Mouse (Mus musculus) neural tube, embryonic 13.5 days (tissue): ENCODE data around the gene Atg13. TPM values are rescaled to one million over a fixed set of nuclear protein-coding genes. Genes with fewer than 3 reads are reported as not detected.

Experiments
- ATAC-seq: fragments of 200-750 bp; cut with Nextera tagmentation; 2 replicates; pipeline ENCODE4 v1.8.0; 2017; ENCODE audit warnings: low read depth, mild to moderate bottlenecking, moderate TSS enrichment, moderate library complexity
- H3K27ac ChIP-seq: fragments of 300-500 bp; sonication (generic); replicated peaks from 2 replicates; pipeline ENCODE4 v1.5.1; 2015; ENCODE audit warnings: moderate library complexity, mild to moderate bottlenecking, inconsistent platforms
- H3K27me3 ChIP-seq: fragments of 300-500 bp; sonication (generic); 2 replicates; pipeline ENCODE4 v1.6.1; 2015; ENCODE audit warnings: mild to moderate bottlenecking, inconsistent platforms
- H3K36me3 ChIP-seq: fragments of 300-500 bp; sonication (generic); 2 replicates; pipeline ENCODE4 v1.6.1; 2015; ENCODE audit warnings: mild to moderate bottlenecking, inconsistent platforms
- H3K4me1 ChIP-seq: fragments of 300-500 bp; sonication (generic); replicated peaks from 2 replicates; pipeline ENCODE4 v1.6.1; 2015; ENCODE audit warnings: inconsistent platforms
- H3K4me2 ChIP-seq: fragments of 300-500 bp; sonication (generic); 2 replicates; pipeline ENCODE4 v1.6.1; 2015; ENCODE audit warnings: inconsistent platforms, mild to moderate bottlenecking, moderate library complexity
- H3K4me3 ChIP-seq: fragments of 300-500 bp; sonication (generic); 2 replicates; pipeline ENCODE4 v1.5.1; 2015; ENCODE audit warnings: mild to moderate bottlenecking, inconsistent platforms
- H3K9ac ChIP-seq: fragments of 300-500 bp; sonication (generic); 2 replicates; pipeline ENCODE4 v1.6.1; 2015; ENCODE audit warnings: moderate library complexity, mild to moderate bottlenecking, inconsistent platforms
- H3K9me3 ChIP-seq: fragments of 300-500 bp; sonication (generic); 2 replicates; pipeline ENCODE4 v1.6.1; 2016; ENCODE audit warnings: inconsistent platforms
- WGBS: fragments of 180-500 bp; shearing (Covaris S2); methylation state at CpG from one replicate; pipeline ENCODE4 v1.1.7; 2015; 5-methylcytosine and 5-hydroxymethylcytosine counted together
- polyA plus RNA-seq: library from polyadenylated mRNA; unstranded; fragments of >200 nt; fragmentation: Nextera tagmentation; extraction: Ambion mirVana; gene quantifications from 2 replicates; pipeline ENCODE4 v1.2.1, GENCODE M21; 2015

The Atg13 gene
- polyA plus RNA-seq, 1 experiment from 2014 or later, result 36.2 TPM

DNA sequence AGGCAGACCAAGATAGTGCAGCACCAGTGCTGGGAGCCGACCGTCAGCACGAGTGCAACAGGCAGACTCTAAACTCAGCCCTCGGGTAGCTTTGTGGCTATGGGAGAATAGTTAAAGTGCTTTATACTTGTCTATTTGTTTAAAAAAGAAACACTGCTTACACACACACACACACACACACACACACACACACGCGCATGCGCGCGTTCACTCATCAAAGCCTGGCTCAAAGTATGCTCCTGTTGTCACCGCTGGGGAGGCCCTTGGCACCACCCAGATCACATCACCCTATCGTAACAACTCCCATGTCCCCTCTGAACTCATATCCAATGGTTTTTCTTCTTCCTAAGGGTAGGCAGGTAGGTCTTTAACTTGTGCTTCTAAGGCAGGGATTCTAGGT, 66.4 kb downstream of the Atg13 start:
- Histone ChIP-seq H3K4me2 (no peak overlapping the region), H3K9ac (no peak overlapping the region), H3K27ac (no peak overlapping the region), H3K27me3 (no peaks in the 10 kb centered on the region), H3K9me3 (no peaks in the 10 kb centered on the region), H3K36me3 (peaks cover 63% of the 10 kb centered on the region), H3K4me1 (peaks cover 14% of the 10 kb centered on the region), H3K4me3 (no peak overlapping the region)
- WGBS, result 91% methylated on average over 11 of the region's 11 CpGs
- no peak for ATAC-seq

DNA sequence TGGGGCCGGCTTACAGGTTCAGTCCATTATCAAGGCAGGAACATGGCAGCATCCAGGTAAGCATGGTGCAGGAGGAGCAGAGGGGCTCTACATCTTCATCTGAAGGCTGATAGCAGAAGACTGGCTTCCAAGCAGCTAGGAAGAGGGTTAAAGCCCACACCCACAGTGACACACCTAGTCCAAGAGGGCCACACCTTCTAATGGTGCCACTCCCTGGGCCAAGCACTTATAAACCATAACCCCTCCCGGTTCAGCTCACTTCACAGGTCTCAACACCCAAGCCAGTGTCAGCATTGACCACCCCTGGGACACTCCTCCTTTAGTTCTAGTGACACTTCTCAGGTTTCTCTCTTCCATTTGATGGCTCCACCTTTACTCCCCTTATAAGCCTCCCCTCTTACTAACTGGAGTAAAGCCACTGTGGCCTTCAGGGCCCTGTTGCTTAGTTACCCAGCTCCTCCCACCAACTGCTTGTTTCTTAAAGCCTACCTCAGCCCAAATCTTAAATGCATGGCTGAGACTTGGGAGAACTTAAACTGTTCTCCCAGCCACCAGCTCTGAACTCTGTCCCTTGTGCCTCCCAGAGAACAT, 67.5 kb downstream of the Atg13 start:
- H3K9ac ChIP-seq, result no peak overlapping the region
- peaks cover 61% of the 10 kb centered on the region for H3K36me3 ChIP-seq
- 90% methylated on average over 2 of the region's 2 CpGs for WGBS
- no peak overlapping the region for H3K27ac ChIP-seq
- H3K9me3 ChIP-seq, result no peaks in the 10 kb centered on the region
- H3K4me3 ChIP-seq, result no peak overlapping the region
- H3K4me2 ChIP-seq, result no peak overlapping the region
- peaks cover 3% of the 10 kb centered on the region; the same call in 1 of the 2 replicates for H3K4me1 ChIP-seq
- no peak for ATAC-seq
- no peaks in the 10 kb centered on the region for H3K27me3 ChIP-seq

DNA sequence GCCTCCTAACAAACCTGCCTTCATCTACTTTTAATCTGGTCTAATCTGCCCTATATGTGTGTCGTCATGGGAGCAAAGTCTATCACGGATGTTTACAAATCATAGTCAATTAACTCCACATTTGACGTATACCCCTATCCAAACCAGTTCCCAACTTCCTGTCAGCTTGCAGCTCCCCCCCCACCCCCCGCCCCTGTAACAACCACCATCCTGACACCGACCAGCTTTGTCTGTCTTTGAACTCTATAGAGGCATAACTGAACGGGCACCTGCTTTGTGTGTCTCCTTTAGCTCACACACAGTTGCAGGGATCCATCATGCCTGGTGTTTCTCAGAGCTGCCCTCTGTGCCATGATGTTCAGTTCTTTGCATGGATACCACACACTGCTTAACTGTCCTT, 71.4 kb downstream of the Atg13 start:
- peaks cover 22% of the 10 kb centered on the region for H3K36me3 ChIP-seq
- H3K9me3 ChIP-seq, result no peaks in the 10 kb centered on the region
- no peak for ATAC-seq
- H3K27ac ChIP-seq, result no peak overlapping the region
- H3K4me1 ChIP-seq, result no peaks in the 10 kb centered on the region
- H3K9ac ChIP-seq, result no peak overlapping the region
- H3K4me2 ChIP-seq, result no peak overlapping the region
- 77% methylated on average over 6 of the region's 6 CpGs for WGBS
- H3K4me3 ChIP-seq, result no peak overlapping the region
- H3K27me3 ChIP-seq, result no peaks in the 10 kb centered on the region

DNA sequence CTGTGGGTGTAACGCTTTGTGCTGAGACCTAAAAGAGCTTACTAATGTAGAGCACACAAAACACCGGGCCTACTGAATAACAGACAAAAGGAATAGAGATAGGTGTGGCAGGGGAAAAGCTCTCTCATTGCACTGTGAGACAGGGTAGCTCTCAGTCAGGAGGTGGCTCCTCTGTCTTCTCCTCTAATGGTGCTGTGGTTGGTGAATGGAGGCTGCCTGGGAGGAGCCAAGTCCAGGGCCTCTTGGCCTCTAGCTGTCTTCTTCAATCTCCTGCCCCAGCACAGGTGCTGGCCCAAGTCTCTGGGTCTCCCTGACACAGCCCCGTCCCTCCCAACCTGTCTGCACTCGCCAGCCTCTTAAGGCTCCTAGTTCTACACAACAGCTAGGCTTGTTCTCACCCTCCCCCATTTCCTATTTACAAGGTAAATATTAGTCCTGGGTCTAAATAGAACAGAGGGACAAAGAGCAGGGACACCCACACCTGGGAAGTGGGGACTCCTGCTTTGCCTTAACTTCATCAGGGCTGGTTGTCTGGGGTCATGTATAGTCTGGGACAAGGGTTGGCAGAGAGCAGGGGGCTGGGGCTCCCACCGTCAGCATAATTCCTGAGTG, 73.5 kb downstream of the Atg13 start:
- H3K36me3 ChIP-seq, result peaks cover 2% of the 10 kb centered on the region; the same call in 1 of the 2 replicates
- H3K9me3 ChIP-seq, result no peaks in the 10 kb centered on the region
- no peaks in the 10 kb centered on the region for H3K4me1 ChIP-seq
- ATAC-seq, result no peak
- no peak overlapping the region for H3K9ac ChIP-seq
- 85% methylated on average over 5 of the region's 5 CpGs for WGBS
- no peak overlapping the region for H3K4me2 ChIP-seq
- no peaks in the 10 kb centered on the region for H3K27me3 ChIP-seq
- no peak overlapping the region for H3K27ac ChIP-seq
- no peak overlapping the region for H3K4me3 ChIP-seq

DNA sequence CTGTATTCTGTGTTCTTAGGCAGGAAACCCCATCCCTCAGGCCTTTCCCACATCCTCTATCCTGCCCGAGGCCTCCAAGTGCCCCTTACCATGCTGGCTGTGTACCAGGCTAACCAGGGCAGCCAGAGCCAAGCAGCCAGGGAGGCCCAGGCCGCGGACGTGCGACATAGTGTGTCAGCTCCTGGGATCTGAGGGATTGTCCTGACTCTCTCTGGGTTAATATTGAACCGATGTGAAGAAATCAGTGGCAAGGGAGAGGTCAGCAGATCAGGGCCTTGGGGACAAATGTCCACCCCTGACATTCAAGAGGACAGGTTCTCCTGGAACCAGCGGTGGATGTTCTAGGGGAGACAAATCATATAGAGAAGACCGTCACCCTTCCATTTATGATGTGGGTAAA, 74.1 kb downstream of the Atg13 start, which contains the start of gene F2:
Gene F2 (minus strand): TSS at position 186 of the 400 bp plus-strand sequence.
- WGBS, result 88% methylated on average over 8 of the region's 8 CpGs
- no peak within 1 kb of the TSS for H3K4me3 ChIP-seq
- H3K27ac ChIP-seq, result no peak within 1 kb of the TSS
- ATAC-seq, result no peak
- no peak within 1 kb of the TSS for H3K9ac ChIP-seq
- H3K4me2 ChIP-seq, result no peak within 1 kb of the TSS
- no peaks in the 10 kb centered on the region for H3K36me3 ChIP-seq
- H3K4me1 ChIP-seq, result no peaks in the 10 kb centered on the region
- H3K27me3 ChIP-seq, result no peaks in the 10 kb centered on the region
- no peaks in the 10 kb centered on the region for H3K9me3 ChIP-seq

DNA sequence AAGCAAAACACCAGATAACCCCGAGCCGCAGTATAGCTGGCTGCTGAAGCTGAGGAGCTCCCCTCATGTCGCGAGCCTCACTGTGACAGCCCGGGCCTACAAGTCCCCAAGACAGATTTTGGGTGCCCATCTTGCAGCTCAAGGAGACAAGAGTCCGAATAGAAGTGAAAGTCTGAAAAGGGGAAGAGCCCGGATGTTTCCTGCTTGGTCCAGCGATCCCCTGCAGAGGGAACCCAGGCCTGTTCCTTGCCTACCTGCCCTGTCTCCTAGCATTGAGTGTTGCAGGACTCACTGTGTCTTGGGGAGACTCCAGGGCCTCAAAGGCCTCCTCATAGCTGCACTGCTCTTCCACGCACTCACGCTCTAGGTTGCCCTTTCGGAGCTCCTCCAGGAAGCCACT, 74.9 kb downstream of the Atg13 start:
- H3K27me3 ChIP-seq, result no peaks in the 10 kb centered on the region
- no peak overlapping the region for H3K9ac ChIP-seq
- ATAC-seq, result no peak
- no peaks in the 10 kb centered on the region for H3K4me1 ChIP-seq
- H3K4me2 ChIP-seq, result no peak overlapping the region
- H3K36me3 ChIP-seq, result no peaks in the 10 kb centered on the region
- 86% methylated on average over 11 of the region's 11 CpGs for WGBS
- H3K9me3 ChIP-seq, result no peaks in the 10 kb centered on the region
- no peak overlapping the region for H3K27ac ChIP-seq
- H3K4me3 ChIP-seq, result no peak overlapping the region

DNA sequence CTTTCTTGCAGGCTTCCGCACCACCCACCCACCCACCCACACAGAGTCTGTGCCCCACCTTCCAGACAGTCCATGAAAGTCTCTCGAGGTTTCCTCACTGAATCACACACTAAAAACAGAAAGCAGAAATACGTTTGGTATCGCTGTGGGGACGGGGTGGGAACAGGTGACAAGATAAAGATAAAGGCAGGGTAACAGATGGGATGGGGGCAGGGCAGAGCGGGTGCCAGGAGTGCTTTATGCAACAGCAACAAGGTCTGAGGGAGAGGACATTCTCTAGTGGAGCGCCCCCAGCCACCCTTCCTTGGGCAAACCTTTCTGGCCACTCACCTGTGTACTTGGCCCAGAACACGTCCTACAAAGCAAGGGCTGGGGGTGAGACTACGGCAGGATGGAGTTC, 75.5 kb downstream of the Atg13 start:
- no peaks in the 10 kb centered on the region for H3K27me3 ChIP-seq
- H3K9ac ChIP-seq, result no peak overlapping the region
- no peak for ATAC-seq
- H3K36me3 ChIP-seq, result no peaks in the 10 kb centered on the region
- H3K27ac ChIP-seq, result no peak overlapping the region
- 75% methylated on average over 9 of the region's 9 CpGs for WGBS
- no peak overlapping the region for H3K4me2 ChIP-seq
- H3K4me1 ChIP-seq, result no peaks in the 10 kb centered on the region
- H3K4me3 ChIP-seq, result no peak overlapping the region
- no peaks in the 10 kb centered on the region for H3K9me3 ChIP-seq

DNA sequence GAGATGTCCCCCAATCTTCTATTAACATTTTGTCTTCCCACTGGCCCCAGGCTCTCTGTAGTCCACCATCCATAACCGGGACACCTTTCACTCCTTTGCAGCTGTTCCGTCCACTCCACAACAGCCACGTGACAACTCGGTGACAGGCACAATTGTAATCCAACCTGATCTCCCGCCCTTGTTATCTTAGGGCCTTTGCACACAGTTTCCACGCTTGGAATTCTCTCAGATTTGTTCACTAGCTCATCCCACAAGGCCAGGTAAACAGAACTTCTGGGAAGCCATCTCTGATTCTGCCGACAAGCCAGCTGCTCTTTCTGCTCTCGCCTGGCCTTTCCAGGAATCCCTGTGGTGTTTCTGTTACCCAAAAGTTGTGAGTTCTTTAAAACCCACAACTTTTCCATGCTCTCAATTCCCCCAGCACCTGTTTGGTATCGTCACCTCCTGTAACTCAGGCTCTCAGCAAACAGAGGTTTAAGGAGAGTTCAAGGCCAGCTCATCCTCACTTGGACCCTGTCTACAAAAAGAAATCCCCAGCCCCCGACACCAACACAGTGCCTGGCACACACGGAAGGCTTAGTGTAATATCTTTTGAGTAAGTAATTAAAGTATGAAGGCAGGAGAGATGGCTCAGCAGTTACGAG, 76.9 kb downstream of the Atg13 start:
- no peak overlapping the region for H3K27ac ChIP-seq
- WGBS, result 88% methylated on average over 12 of the region's 12 CpGs

DNA sequence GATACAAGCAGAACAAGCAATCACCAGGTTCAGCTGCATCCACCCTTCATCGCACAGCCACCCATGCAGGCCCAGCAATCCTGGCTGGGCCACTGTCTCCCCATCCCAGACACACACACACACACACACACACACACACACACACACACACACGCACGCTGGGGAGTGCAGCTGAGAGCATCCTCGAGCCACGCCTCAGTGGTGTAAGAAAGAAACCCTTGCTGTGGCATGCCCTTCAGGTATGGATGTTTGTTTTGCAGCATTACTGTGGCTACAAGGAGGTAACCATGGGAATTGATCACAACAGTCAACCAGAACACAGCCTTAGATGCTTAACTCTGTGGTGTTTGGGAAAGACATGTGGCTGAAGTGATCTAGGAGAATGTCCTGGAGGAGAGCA, 78.1 kb downstream of the Atg13 start:
- Histone ChIP-seq H3K27ac (no peak overlapping the region), H3K36me3 (no peaks in the 10 kb centered on the region), H3K4me3 (no peak overlapping the region), H3K27me3 (no peaks in the 10 kb centered on the region), H3K4me1 (no peaks in the 10 kb centered on the region), H3K9ac (no peak overlapping the region), H3K4me2 (no peak overlapping the region), H3K9me3 (no peaks in the 10 kb centered on the region)
- WGBS, result 80% methylated on average over 5 of the region's 5 CpGs
- ATAC-seq, result no peak

More for the DNA sequence above, 76.9 kb downstream of the Atg13 start:
- Histone ChIP-seq H3K36me3 (no peaks in the 10 kb centered on the region), H3K4me3 (no peak overlapping the region), H3K4me2 (no peak overlapping the region), H3K27me3 (no peaks in the 10 kb centered on the region), H3K4me1 (no peaks in the 10 kb centered on the region), H3K9ac (no peak overlapping the region), H3K9me3 (no peaks in the 10 kb centered on the region)
- ATAC-seq, result no peak

DNA sequence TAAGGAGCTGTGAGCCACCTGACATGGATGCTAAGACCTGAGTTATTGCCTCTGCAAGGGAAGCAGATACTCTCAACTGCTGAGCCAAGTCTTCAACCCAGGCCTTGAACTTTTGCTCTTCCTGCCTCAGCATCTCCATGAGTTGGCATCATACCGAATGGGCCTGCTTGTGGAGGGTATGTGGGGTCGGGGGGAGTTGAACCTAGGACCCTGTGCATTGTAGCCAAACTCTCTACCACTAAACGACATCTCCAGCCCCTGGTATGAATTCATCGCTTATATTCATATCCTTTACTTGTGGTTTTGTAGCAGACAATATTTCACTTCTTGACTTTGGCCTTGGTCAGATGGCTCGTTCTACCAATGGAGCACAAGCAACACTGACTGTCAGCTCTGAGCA, 78.5 kb downstream of the Atg13 start:
- ATAC-seq, result no peak
- Histone ChIP-seq H3K9me3 (no peaks in the 10 kb centered on the region), H3K4me3 (no peak overlapping the region), H3K27me3 (no peaks in the 10 kb centered on the region), H3K4me2 (no peak overlapping the region), H3K4me1 (no peaks in the 10 kb centered on the region), H3K27ac (no peak overlapping the region), H3K36me3 (no peaks in the 10 kb centered on the region), H3K9ac (no peak overlapping the region)
- WGBS, result 90% methylated on average over 5 of the region's 5 CpGs

DNA sequence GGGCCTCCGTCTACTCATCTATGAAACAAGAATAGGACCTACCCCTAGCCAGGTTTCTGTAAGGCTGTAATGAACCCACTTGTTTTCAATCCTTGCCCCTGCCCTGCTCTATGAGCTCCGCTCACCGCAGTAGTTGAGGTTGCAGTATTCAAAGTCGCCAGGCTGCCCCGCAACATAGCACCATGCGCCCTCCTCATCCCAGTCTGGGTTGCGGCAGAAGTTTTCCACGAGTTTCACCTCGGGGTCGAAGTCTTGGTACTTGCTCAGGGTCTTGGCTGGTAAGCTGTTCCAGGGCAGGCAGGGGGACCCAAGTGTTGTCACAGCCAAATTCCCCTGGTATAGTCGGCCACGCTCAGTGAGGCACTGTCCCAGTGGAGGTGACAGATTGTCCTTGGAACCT, 80.0 kb downstream of the Atg13 start:
- Histone ChIP-seq H3K9me3 (no peaks in the 10 kb centered on the region), H3K4me3 (no peak overlapping the region), H3K27ac (no peak overlapping the region), H3K36me3 (no peaks in the 10 kb centered on the region), H3K4me2 (no peak overlapping the region), H3K27me3 (no peaks in the 10 kb centered on the region), H3K4me1 (no peaks in the 10 kb centered on the region), H3K9ac (no peak overlapping the region)
- WGBS, result 94% methylated on average over 12 of the region's 12 CpGs
- no peak for ATAC-seq

DNA sequence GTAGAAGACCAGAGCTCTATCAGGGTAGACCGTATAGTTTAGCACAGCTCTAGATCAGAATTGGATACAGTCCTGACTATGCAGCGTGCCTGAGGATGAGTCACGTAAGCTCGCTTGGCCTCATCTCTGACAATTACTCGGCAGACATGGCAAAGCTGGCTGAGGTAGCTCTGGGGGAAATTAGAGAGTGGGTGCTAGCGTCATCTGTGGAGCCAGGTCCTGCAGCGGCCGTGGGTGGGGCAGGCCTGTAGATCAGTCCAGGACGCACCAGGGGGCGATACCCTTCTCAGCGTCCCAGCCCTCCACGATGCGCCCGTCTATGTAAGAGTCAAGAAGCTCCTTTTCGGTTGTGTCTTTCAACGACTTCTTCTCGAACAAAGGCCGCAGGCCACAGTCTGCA, 80.7 kb downstream of the Atg13 start:
- H3K27ac ChIP-seq, result no peak overlapping the region
- 89% methylated on average over 18 of the region's 18 CpGs for WGBS
- H3K27me3 ChIP-seq, result no peaks in the 10 kb centered on the region

More for the DNA sequence above, 80.7 kb downstream of the Atg13 start:
- Histone ChIP-seq H3K4me1 (no peaks in the 10 kb centered on the region), H3K9me3 (no peaks in the 10 kb centered on the region), H3K36me3 (no peaks in the 10 kb centered on the region), H3K4me2 (no peak overlapping the region), H3K9ac (no peak overlapping the region), H3K4me3 (no peak overlapping the region)
- no peak for ATAC-seq
